In genomic region chr1:183377045-183377444, GRCm38 (mm10) we compare ENCODE assay signal across 33 mouse cellular contexts. TPM values are rescaled to one million over a fixed set of nuclear protein-coding genes. Genes with fewer than 3 reads are reported as not detected.
"Had no signal": no experiment of that assay in that cellular context is flagged by ENCODE, and none has a peak within 500 bp of the region (broad histone marks: within the 10 kb centered on the region; RNA-seq: fewer than 3 reads in every experiment).

No protein-coding gene starts in this region.

- H3K4me2 ChIP-seq: embryonic facial prominence, embryonic 12.5 days; embryonic facial prominence, embryonic 13.5 days; embryonic facial prominence, embryonic 15.5 days; forebrain, embryonic 12.5 days; forebrain, embryonic 13.5 days; forebrain, embryonic 15.5 days had no signal

- H3K4me1 ChIP-seq: embryonic facial prominence, embryonic 10.5 days; embryonic facial prominence, embryonic 12.5 days; embryonic facial prominence, embryonic 13.5 days; embryonic facial prominence, embryonic 15.5 days; forebrain, embryonic 10.5 days; forebrain, embryonic 12.5 days; forebrain, embryonic 13.5 days; forebrain, embryonic 15.5 days had no signal

- H3K27me3 ChIP-seq: embryonic facial prominence, embryonic 12.5 days had no signal

- DNase-seq: cerebellum, adult 9-10 months; cerebellum, adult 9-11 months; cerebellum, postnatal 10 days; cerebellum, postnatal 14 days; cerebellum, postnatal 25 days; cerebellum, postnatal 36 days; embryo, embryonic 11 days; forebrain, postnatal 0 days; gastrocnemius, adult 2 months; gastrocnemius, postnatal 10 days; gastrocnemius, postnatal 14 days; gastrocnemius, postnatal 25 days; gastrocnemius, postnatal 36 days; heart, adult 11 months; heart, adult 18-20 months; heart, adult 2 months had no signal

- H3K36me3 ChIP-seq: embryonic facial prominence, embryonic 10.5 days; embryonic facial prominence, embryonic 12.5 days; embryonic facial prominence, embryonic 13.5 days; embryonic facial prominence, embryonic 15.5 days; forebrain, embryonic 10.5 days; forebrain, embryonic 12.5 days; forebrain, embryonic 15.5 days had no signal

- H3K4me3 ChIP-seq: embryonic facial prominence, embryonic 10.5 days; embryonic facial prominence, embryonic 12.5 days; embryonic facial prominence, embryonic 13.5 days; embryonic facial prominence, embryonic 15.5 days; erythroblast, embryonic 14.5 days; forebrain, embryonic 10.5 days; forebrain, embryonic 12.5 days; forebrain, embryonic 13.5 days; forebrain, embryonic 15.5 days; gastrocnemius, adult 2 months; heart, adult 2 months had no signal

- H3K9me3 ChIP-seq: embryonic facial prominence, embryonic 15.5 days; forebrain, embryonic 15.5 days had no signal

- H3K9ac ChIP-seq: embryonic facial prominence, embryonic 12.5 days; embryonic facial prominence, embryonic 13.5 days; embryonic facial prominence, embryonic 15.5 days; forebrain, embryonic 12.5 days; forebrain, embryonic 13.5 days; forebrain, embryonic 15.5 days; forebrain, postnatal 0 days had no signal

- ATAC-seq: forebrain, embryonic 13.5 days; forebrain, embryonic 14.5 days; forebrain, embryonic 15.5 days; forebrain, embryonic 16.5 days; forebrain, postnatal 0 days had no signal

- H3K27ac ChIP-seq: embryonic facial prominence, embryonic 10.5 days; embryonic facial prominence, embryonic 12.5 days; embryonic facial prominence, embryonic 13.5 days; embryonic facial prominence, embryonic 15.5 days; forebrain, embryonic 10.5 days; forebrain, embryonic 12.5 days; forebrain, embryonic 13.5 days; forebrain, embryonic 15.5 days; gastrocnemius, adult 2 months; heart, adult 2 months had no signal

RNA-seq across cellular contexts. Expression of gene Hhipl2, which starts 41.0 kb away (rescaled TPM):
- total RNA-seq: common myeloid progenitor, adult 5-6 weeks; gastrocnemius, adult 18-20 months; gastrocnemius, adult 2 months; gastrocnemius, adult 8-10 months; gastrocnemius, postnatal 25 days; gastrocnemius, postnatal 36 days; gastrocnemius, postnatal 4 days; granulocyte monocyte progenitor cell, adult 5-6 weeks; heart, adult 18-20 months; heart, adult 2 months; heart, adult 8-10 months had no signal
- polyA plus RNA-seq: embryonic facial prominence, embryonic 15.5 days; erythroblast, embryonic 14.5 days had no signal
